Mouse (Mus musculus): ENCODE measurements around the gene Apol7a. TPM values are rescaled to one million over a fixed set of nuclear protein-coding genes. Genes with fewer than 3 reads are reported as not detected.
"Not testable (repeated sequence)": the region's sequence is repeated elsewhere in the genome, so short reads cannot be mapped to it uniquely, and the experiment has no call there.

Apol7a gene
- not detected in 2 replicates for polyA plus RNA-seq (2016; fragmentation: Nextera tagmentation; extraction: Ambion mirVana)

- 61% methylated on average over 9 of the region's 9 CpGs for WGBS
- not testable (repeated sequence) for H3K27ac ChIP-seq; H3K36me3 ChIP-seq; H3K27me3 ChIP-seq (ENCODE audit: low read depth, poor library complexity, severe bottlenecking); H3K9me3 ChIP-seq (replicated peaks); H3K4me3 ChIP-seq; H3K4me1 ChIP-seq
- DNase-seq (ENCODE audit: low spot score) = peak; percentile 34
Observed at GRCm38 (mm10) chr15:77399027-77399426, at the start of gene Apol7a. Gene Apol7a, minus strand, starts transcription at chr15:77399110.

- 94% methylated on average over 2 of the region's 2 CpGs for WGBS
Observed at GRCm38 (mm10) chr15:77447392-77447791, 48.5 kb upstream of the Apol7a start, which contains the start of gene Apol7b. Gene Apol7b, minus strand, starts transcription at chr15:77447492.

DNA sequence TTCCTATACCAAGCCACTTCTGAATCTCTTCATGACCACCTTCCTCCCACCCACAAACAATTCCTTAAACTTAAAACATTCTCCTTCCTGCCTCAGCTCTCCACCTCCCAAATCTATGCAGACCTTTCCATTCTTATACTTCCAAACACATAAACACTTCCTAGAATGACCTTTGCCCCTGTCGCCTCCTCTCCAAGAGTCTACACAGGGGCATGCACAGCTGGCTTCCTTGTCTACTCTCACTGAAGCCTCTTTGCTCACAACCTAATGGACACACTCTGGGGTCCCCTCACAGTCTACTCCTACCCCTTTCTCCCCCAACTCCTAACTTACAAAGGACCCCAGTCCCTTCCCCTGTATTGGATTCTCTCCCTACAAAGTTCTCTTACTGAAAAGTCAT lies 46.8 kb upstream of the Apol7a start:
- H3K4me1 ChIP-seq; H3K36me3 ChIP-seq; H3K27ac ChIP-seq; H3K4me3 ChIP-seq; H3K9me3 ChIP-seq (replicated peaks); DNase-seq (ENCODE audit: low spot score); H3K27me3 ChIP-seq (ENCODE audit: low read depth, poor library complexity, severe bottlenecking): not testable (repeated sequence)
- 88% methylated on average over 1 of the region's 1 CpGs for WGBS

More at GRCm38 (mm10) chr15:77447392-77447791, 48.5 kb upstream of the Apol7a start, which contains the start of gene Apol7b:
- not testable (repeated sequence) for H3K9me3 ChIP-seq (replicated peaks); H3K27ac ChIP-seq; H3K27me3 ChIP-seq (ENCODE audit: low read depth, poor library complexity, severe bottlenecking); DNase-seq (ENCODE audit: low spot score); H3K4me1 ChIP-seq; H3K4me3 ChIP-seq; H3K36me3 ChIP-seq

GRCm38 (mm10) chr15:77444746-77445145 lies 45.8 kb upstream of the Apol7a start:
- 90% methylated on average over 8 of the region's 8 CpGs for WGBS
- H3K36me3 ChIP-seq; DNase-seq (ENCODE audit: low spot score); H3K4me3 ChIP-seq; H3K27ac ChIP-seq; H3K27me3 ChIP-seq (ENCODE audit: low read depth, poor library complexity, severe bottlenecking); H3K9me3 ChIP-seq (replicated peaks); H3K4me1 ChIP-seq: not testable (repeated sequence)

- not testable (repeated sequence) for H3K9me3 ChIP-seq (replicated peaks); H3K27me3 ChIP-seq (ENCODE audit: low read depth, poor library complexity, severe bottlenecking); H3K36me3 ChIP-seq; H3K4me3 ChIP-seq; H3K27ac ChIP-seq; H3K4me1 ChIP-seq; DNase-seq (ENCODE audit: low spot score)
- 85% methylated on average over 9 of the region's 10 CpGs for WGBS
Observed at GRCm38 (mm10) chr15:77428690-77429448, 30.0 kb upstream of the Apol7a start.

GRCm38 (mm10) chr15:77422925-77423324 lies 24.0 kb upstream of the Apol7a start:
- not testable (repeated sequence) for H3K36me3 ChIP-seq; H3K4me1 ChIP-seq; H3K4me3 ChIP-seq; H3K27ac ChIP-seq; H3K27me3 ChIP-seq (ENCODE audit: low read depth, poor library complexity, severe bottlenecking); DNase-seq (ENCODE audit: low spot score); H3K9me3 ChIP-seq (replicated peaks)
- WGBS = 79% methylated on average over 5 of the region's 7 CpGs

DNA sequence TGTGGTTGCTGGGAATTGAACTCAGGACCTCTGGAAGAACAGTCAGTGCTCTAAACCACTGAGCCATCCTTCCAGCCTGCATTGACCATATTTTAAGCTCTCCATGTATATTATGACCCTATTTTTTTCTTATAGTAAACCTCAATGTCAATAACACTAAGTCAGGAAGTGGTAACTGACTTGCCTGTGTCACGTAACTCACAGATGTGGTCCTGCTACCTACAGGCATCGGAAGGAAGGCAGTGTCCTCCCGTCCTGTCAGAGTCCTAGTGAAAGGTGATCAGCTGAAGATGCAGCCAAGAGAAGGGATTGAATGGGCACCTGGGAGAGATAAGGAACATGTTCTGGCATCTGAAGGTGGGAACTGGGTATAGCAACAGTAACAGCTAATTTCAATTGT lies 20.7 kb upstream of the Apol7a start:
- H3K9me3 ChIP-seq (replicated peaks); H3K27me3 ChIP-seq (ENCODE audit: low read depth, poor library complexity, severe bottlenecking); H3K36me3 ChIP-seq; H3K4me3 ChIP-seq; H3K27ac ChIP-seq; H3K4me1 ChIP-seq; DNase-seq (ENCODE audit: low spot score): not testable (repeated sequence)
- WGBS = no CpG with 5 or more reads among the region's 3 CpGs

GRCm38 (mm10) chr15:77416655-77417333 lies 17.9 kb upstream of the Apol7a start:
- H3K4me1 ChIP-seq; H3K4me3 ChIP-seq; H3K9me3 ChIP-seq (replicated peaks); H3K27ac ChIP-seq; H3K36me3 ChIP-seq; H3K27me3 ChIP-seq (ENCODE audit: low read depth, poor library complexity, severe bottlenecking); DNase-seq (ENCODE audit: low spot score): not testable (repeated sequence)
- 16% methylated on average over 5 of the region's 10 CpGs for WGBS

DNA sequence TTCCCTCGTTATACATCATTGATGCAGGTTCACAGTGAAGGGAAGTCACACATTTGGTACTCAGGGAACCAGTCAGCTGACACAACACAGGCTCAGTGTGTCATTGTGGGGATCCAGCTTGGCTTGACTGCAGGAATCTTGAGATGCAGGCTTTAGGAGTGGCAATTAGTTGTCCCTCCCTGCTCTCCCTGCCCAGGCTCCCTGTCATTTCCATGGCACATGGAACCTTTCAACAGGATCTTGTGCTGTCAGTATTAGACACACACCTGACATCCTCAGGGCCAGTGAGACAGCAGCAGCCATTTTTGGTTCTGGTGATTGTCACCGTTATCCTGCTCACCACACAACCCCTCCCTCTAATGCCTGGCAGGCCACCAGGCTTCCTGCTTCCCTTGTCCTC lies 16.7 kb upstream of the Apol7a start:
- H3K4me3 ChIP-seq; H3K9me3 ChIP-seq (replicated peaks); H3K27me3 ChIP-seq (ENCODE audit: low read depth, poor library complexity, severe bottlenecking); H3K4me1 ChIP-seq; H3K27ac ChIP-seq; DNase-seq (ENCODE audit: low spot score); H3K36me3 ChIP-seq: not testable (repeated sequence)
- WGBS = 67% methylated on average over 2 of the region's 2 CpGs

DNA sequence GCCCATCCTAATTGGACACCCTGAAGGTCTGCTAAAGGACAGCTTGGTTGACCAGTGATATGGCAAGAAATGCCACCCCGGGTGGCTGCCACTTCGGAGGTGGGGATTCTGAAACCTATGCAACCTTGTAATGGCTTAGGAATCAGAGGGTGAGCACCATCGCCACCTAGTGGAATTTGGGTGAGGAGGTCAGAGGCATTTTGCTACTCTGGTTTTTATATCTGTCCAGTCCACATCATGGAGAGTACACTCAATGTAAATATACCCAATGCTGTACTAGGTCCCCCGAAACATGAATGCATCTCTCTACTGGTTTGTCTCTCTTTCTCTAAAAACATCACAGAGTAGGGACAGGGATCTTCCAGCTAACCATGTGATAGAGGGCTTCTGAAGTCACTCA lies 13.8 kb upstream of the Apol7a start:
- H3K27me3 ChIP-seq (ENCODE audit: low read depth, poor library complexity, severe bottlenecking); H3K9me3 ChIP-seq (replicated peaks); H3K4me1 ChIP-seq; H3K27ac ChIP-seq; H3K4me3 ChIP-seq; H3K36me3 ChIP-seq; DNase-seq (ENCODE audit: low spot score): not testable (repeated sequence)
- 32% methylated on average over 4 of the region's 4 CpGs for WGBS

DNA sequence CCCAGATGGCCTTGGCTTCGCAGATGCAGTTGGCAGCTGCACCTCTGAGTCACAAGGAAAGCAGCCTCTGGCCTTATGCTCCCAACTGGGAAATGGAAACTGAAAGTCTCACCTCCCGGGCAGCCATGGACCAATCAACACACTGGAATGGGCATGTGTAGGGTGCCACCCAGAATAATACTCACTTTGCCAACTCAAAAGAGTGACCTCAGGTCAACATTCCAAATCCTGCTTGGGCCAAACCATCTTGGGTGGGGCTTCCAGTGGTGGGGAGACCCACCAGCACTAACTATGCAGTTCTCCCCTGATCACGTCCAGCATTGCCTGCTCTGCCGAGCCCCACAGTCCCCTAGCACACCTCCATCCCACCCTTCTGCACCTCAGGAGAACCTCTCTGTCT lies 12.1 kb upstream of the Apol7a start, which contains the start of gene Apol9a:
TSS of gene Apol9a (minus strand) at position 101 of the 400 bp plus-strand sequence.
- H3K27me3 ChIP-seq (ENCODE audit: low read depth, poor library complexity, severe bottlenecking); H3K36me3 ChIP-seq; H3K4me3 ChIP-seq; H3K27ac ChIP-seq; H3K9me3 ChIP-seq (replicated peaks); DNase-seq (ENCODE audit: low spot score); H3K4me1 ChIP-seq: not testable (repeated sequence)
- WGBS = 87% methylated on average over 1 of the region's 4 CpGs

DNA sequence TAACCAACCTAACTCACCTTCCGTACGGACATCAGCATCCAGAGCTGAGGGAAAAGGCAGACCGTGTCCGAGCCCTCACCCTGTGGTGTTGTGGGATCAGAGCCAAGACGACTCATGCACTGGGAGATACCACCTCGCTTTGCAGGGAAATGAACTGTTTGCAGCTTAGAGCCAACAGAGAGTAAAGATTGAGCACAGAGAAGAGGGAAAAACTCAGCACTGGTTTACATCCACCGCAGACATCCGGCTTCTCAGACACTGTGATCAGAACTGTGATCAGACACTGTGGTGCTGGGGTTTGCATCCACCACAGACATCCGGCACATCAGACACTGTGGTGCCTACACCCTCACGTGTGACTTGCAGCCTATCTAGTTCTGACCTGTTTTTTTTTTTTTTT lies 7.5 kb upstream of the Apol7a start:
- H3K9me3 ChIP-seq (replicated peaks); H3K27ac ChIP-seq; H3K27me3 ChIP-seq (ENCODE audit: low read depth, poor library complexity, severe bottlenecking); H3K4me1 ChIP-seq; H3K4me3 ChIP-seq; DNase-seq (ENCODE audit: low spot score); H3K36me3 ChIP-seq: not testable (repeated sequence)
- WGBS = 92% methylated on average over 10 of the region's 10 CpGs

GRCm38 (mm10) chr15:77397450-77398132 lies 1.3 kb downstream of the Apol7a start:
- 86% methylated on average over 11 of the region's 11 CpGs for WGBS
- not testable (repeated sequence) for H3K27ac ChIP-seq; H3K9me3 ChIP-seq (replicated peaks); DNase-seq (ENCODE audit: low spot score); H3K4me1 ChIP-seq; H3K36me3 ChIP-seq; H3K27me3 ChIP-seq (ENCODE audit: low read depth, poor library complexity, severe bottlenecking); H3K4me3 ChIP-seq

Measured in limb, embryonic 10.5 days (tissue).